Mouse (Mus musculus): ENCODE measurements around the gene Frs2.

DNA sequence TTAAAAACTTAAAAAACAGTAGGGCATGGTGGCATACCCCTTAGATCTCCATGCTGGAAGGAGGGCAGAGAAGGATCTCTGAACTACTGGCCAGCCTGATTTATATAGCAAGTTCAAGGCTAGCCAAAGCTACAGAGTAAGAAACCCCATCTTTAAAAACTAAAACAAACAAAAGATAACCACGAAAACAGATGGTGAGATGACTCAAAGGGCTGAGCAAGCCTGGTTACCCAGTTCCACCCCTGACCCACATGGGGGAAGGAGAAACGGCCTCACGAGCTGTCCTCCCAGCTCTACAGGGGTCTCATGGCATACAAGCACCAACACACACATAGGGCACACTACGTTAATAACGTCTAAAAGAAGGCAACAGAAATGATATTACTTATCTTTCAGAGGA lies 48.2 kb downstream of the Frs2 start:
- TF ChIP-seq POLR2A (IDR thresholded peaks at IDR 0.05; ENCODE audit: borderline replicate concordance, extremely low read depth, low read depth, low read length) = no peak
- no peak for TF ChIP-seq CTCF (IDR thresholded peaks at IDR 0.05; ENCODE audit: insufficient read depth, low read length)
